Mouse (Mus musculus): ENCODE results near the gene Ctns.

The Ctns gene

GRCm38 (mm10) chr11:73193047-73193446 is 5.8 kb downstream of the Ctns start:
- peak; percentile 73 for DNase-seq

DNA sequence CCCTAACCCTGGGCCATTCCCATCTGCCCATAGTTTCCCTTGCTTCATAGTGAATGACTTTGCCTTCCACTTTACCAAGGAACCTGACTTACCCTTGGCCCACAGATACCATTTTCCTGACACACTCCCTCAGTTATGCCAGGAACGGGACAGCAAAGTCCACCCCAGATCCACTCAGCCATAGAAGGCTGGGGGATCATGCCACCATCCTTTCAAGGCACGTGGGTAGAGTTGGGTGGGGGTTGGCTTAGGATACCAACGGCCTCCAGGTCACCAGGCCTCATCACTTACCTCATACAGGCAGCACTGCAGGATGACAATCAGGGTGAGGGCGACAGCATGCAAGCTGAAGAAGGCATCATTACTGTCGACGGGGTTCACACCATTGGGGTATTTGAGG is 11.6 kb downstream of the Ctns start:
- no peak for DNase-seq

- no peak for DNase-seq
These were observed 12.8 kb downstream of the Ctns start for GRCm38 (mm10) chr11:73185872-73186615.

GRCm38 (mm10) chr11:73177895-73178294 is 20.9 kb downstream of the Ctns start:
- DNase-seq = no peak

GRCm38 (mm10) chr11:73177509-73177875 is 21.4 kb downstream of the Ctns start:
- DNase-seq = peak; percentile 57

DNA sequence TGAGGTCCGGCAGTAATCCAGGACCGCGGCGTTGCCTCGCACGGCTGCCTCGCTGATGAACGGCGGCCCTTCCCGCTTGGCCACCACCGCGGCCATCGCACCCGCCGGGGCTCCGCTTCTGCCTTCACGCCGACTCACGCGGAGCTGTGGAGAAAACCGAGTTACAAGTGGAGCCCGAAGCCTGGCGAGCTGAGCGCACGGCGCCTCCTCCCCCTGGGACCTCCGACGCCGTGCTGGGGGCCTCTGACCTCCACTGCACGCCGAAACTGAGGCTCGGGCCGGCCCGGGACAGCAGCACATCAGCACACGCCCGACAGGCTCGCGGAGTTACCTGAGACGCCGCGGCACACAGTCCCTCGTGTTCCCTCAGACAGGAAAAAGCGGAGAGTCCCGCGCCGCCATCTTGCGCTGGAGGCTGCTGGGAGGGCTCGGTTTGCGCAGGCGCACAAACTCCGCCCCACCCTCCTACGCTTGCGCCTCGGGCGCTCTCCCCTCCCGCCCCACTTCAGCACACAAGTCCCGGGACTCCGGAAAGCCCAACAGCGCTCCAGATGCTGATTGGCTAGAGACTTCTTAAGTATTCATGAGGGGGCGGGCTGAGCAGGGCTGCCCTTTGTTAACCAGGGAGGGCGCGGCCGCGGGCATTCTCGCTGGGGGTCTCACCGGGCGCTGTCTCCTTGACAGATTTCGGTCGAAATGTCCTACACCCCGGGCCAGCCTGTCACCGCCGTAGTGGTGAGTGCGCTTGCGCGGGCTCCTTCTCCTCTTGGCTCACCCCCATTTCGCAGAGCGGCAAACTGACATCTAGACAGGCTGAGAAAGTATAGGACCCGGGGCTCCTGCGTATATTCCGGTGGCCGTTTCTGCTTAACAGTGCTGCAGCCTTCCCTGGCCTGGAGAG is 22.0 kb downstream of the Ctns start, which contains the start of the genes Emc6 and Tax1bp3:
Gene Emc6 (minus strand): TSS at position 430 of the 901 bp plus-strand sequence.
Gene Tax1bp3 (plus strand): TSS at position 476 of the 901 bp plus-strand sequence.
- DNase-seq = peak; percentile 96

GRCm38 (mm10) chr11:73176186-73176585 is 22.7 kb downstream of the Ctns start:
- DNase-seq = no peak

GRCm38 (mm10) chr11:73175612-73176011 is 23.2 kb downstream of the Ctns start:
- DNase-seq = no peak

DNA sequence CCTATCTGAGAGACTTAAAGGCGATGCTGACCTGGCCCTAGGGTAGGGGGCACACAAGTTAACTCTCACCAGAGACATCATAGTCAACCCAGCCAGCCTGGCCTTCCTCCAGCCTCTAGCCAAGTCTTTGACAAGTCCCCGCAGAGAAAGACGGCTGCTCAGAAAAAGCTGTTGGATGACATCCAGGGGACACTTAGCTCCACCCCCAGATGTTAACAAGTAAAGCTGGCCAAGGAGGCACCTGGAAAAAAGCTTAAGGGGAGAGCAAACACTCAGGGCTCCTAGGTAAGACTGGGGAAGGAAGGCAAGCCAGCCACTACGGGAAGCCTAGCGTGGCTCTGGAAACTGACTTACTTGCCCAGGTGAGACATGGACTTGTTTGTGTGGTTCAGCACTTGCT is 26.7 kb downstream of the Ctns start:
- DNase-seq = no peak

- DNase-seq = no peak
These were observed 29.6 kb downstream of the Ctns start for GRCm38 (mm10) chr11:73169231-73169630.

DNA sequence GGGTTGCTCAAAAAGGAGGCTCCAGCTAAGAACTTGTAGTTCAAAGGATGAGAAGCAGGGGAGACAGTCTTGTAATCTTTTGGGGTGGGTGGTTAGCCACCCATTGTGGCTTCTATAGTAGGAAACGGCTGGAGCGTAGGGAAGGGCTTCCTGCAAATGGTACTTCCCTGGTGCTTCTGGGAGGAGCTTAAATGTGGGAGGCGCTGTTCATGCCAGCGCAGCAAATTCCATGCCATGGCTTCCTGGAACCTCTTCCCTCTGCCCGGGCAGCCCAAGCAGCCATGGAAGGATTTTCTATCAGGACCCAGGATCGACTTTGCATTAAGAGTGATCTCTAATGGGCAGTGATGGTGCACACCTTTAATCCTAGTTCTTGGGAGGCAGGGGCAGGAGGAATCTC is 30.3 kb downstream of the Ctns start:
- no peak for DNase-seq

GRCm38 (mm10) chr11:73168071-73168470 is 30.8 kb downstream of the Ctns start:
- DNase-seq = no peak

DNA sequence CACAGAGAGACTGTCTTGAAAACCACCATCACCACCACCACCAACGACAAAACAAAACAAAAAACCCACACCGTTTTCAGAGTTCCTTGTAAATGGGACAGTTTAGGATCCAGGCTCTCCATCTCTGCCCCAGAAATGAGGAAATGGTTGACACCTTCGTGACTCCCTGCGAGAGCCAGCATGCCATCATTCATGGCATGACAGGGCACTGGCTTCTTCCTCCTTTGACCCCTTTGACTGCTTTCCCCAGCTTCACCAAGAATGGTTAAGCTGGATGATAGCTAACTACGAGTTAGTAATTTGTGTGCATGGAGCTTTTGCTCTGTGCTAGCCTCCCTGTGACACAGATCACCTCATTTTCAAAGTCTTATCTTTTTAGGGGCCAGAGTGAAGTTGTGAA is 36.6 kb downstream of the Ctns start:
- no peak for DNase-seq

DNA sequence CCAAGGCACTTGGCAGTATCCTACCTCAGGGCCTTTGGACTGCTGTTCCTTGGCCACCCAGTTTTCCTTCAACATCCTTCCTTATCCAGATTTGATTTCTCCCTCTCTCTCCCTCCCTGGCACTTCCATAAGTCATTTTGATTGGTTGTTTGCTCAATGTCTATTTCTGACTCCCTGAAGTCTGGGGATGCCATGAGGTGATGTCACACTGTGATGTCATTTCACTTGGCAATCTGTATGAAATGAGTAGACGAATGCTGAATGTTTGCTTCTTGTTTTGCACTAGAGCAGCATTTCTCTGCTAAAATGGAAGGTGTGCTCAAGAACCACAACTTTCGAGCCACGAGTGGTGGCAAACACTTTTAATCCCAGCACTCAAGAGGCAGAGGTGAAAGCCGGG is 37.2 kb downstream of the Ctns start:
- no peak for DNase-seq

- no peak for DNase-seq
These were observed 38.0 kb downstream of the Ctns start for GRCm38 (mm10) chr11:73160811-73161200.

DNA sequence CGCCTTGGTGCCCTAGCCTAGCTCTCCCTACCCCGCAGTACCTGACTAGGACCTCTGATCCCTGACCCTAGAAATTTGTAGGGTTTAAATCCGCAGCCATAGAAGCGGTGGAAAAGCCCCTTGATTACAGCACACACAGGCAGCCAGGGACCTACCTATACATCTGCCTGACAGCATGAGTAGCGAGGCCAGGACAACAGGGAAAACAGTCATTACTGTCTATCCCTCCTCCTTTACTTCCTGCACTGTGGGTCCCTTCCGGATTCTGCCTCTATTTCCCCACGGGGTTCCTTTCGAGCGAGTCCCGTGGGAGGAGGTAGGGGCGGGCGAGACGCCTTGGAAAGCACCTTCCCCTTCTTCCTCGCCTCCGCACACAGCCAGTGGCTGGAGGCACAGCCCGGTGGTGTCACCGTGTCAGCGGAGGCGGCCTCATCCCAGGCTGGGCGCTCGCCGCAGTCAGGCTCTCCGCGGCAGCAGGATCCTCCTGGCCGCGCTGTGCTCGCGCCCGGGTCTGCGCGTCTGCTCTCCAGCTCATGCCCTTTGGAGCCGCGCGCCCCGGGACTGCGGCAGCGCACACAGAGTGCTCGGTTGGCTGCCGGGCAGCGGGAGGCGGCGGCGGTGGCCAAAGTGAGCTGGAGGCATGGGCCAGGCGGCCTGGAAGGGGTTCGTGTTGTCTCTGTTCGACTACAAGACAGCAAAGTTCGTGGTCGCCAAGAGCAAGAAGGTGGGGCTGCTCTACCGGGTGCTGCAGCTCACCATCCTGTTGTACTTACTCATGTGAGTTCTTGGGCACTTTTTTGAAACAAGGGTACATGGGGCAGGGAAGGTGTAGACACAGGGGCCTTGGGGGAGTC is 38.7 kb downstream of the Ctns start, which contains the start of gene P2rx5:
Gene P2rx5 (plus strand): TSS at position 465 of the 854 bp plus-strand sequence.
- DNase-seq = no peak

GRCm38 (mm10) chr11:73155071-73155470 is 43.8 kb downstream of the Ctns start:
- no peak for DNase-seq

GRCm38 (mm10) chr11:73148209-73148608 is 50.6 kb downstream of the Ctns start:
- DNase-seq = no peak

- no peak for DNase-seq
These were observed 51.9 kb downstream of the Ctns start for GRCm38 (mm10) chr11:73146975-73147365.

- no peak for DNase-seq
These were observed 52.5 kb downstream of the Ctns start for GRCm38 (mm10) chr11:73146026-73146974.

DNA sequence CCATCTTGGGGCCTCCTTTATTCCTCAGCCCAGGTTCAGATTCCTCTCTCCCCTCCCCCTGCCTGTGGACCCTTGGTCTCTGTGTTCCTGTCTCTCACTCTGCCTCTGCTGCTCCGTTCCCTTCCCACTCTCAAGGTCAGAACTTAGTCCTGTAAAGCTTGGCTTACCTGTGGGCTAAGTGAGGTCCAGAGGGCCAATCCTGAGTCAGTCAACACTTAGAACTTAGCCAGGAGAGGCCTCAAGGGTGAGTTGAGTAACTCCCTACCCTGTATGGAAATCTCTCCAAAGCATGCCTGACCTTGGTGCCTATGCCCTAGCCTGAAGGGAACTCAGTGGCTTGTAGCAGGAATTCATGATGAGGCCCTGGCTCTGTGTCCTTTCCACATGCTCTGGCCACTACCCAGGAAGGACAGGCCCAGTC is 54.6 kb downstream of the Ctns start:
- no peak for DNase-seq

All from cerebellum, adult 9-10 months (tissue).